Mouse (Mus musculus): ENCODE results near the gene Fxyd3.

GRCm38 (mm10) chr7:31031731-31032130 is 44.8 kb downstream of the Fxyd3 start:
- TF ChIP-seq CTCF (IDR thresholded peaks at IDR 0.05; ENCODE audit: borderline replicate concordance, control insufficient read depth, extremely low read depth, insufficient read depth, low read length, poor library complexity): no peak
- no peak for TF ChIP-seq POLR2A (IDR thresholded peaks at IDR 0.05; ENCODE audit: control insufficient read depth, extremely low read depth, insufficient read depth, low read length, poor library complexity)

Data from thymus, adult 2 months (tissue).